Mouse (Mus musculus) c-Kit-positive CD71-negative TER-119-negative erythroid progenitor cells, embryonic 14.5 days (primary cell): ENCODE results near the gene Riok1.
A peak's percentile ranks its signal among the peaks of the same experiment; 100 is the strongest.

ENCODE experiments used
- DNase-seq: peaks from one replicate; pipeline ENCODE4 v3.0.0-alpha.2; 2013; ENCODE audit warnings: low read depth

Riok1 gene

GRCm38 (mm10) chr13:38036343-38037043, at the start of gene Riok1:
TSS of gene Riok1 (plus strand) at chr13:38036995.
- DNase-seq: peak; percentile 9

GRCm38 (mm10) chr13:37989701-37990100, 47.1 kb upstream of the Riok1 start:
- no peak for DNase-seq

GRCm38 (mm10) chr13:37992638-37993371, 44.0 kb upstream of the Riok1 start:
- DNase-seq: no peak

DNA sequence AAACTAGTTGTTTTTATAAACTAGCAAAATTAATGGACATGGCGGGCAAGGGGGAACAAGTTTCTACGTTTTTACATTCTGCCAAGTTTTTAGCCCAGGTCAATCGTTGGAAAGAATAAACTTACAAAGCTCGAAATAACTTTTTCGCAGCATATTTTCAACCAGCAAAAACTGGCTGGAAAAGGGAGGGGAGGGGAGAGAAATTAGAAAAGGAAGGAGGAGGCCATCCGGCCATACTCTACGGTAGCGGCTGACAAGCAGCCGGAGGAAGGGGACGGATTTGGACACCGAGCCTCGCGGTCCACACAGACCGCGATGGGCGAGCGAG, 43.5 kb upstream of the Riok1 start:
- no peak for DNase-seq

- peak; percentile 87 for DNase-seq
These were observed 42.9 kb upstream of the Riok1 start, which contains the start of gene Ssr1 for GRCm38 (mm10) chr13:37993704-37994404. TSS of gene Ssr1 (minus strand) at chr13:37994217.

DNA sequence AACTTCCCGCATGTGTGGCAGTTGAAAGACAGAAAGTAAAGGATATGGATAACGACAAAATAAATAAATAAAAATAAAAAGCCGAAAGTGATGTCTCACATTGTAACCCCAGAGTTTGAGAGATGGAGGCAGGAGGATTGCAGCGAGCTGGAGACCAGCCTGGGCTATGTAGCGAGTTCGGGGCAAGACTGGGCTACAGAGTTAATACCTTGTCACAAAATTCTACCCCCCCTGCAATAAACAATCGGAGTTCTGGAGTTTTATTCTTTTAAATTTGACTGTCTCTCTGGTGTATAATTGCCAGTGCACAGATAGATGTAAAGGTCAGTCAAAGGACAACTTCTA, 42.4 kb upstream of the Riok1 start:
- no peak for DNase-seq

DNA sequence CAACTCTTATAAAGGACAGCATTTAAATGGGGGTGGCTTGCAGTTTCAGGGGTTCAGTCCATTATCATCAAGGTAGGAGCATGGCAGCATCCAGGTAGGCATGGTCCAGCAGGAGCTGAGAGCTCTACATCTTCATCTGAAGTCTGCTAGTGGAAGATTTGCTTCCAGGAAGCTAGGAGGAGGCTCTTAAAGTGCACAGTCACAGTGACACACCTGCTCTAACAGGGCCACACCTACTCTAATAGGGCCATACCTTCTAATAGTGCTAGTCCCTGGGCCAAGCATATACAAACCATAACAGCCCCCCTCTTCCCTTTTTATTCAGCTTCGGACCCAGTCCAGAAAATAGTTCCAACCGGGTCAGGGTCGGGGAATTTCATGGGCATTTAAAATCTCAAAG, 37.1 kb upstream of the Riok1 start:
- no peak for DNase-seq

DNA sequence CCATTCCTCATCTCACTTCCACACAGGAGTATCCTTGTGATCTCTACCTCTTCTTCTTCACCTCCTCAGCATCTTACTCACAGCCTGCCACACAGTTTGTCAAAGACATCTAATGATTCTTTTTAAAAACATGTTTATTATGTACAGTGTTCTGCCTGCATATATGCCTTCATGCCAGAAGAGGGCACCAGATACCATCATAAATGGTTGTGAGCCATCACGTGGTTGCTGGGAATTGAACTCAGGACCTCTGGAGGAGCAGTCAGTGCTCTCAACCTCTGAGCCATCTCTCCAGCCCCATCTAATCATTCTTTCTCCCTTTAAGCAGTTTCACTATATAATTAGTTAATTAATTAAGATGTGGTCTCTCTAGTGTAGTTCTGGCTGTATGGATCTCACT, 34.3 kb upstream of the Riok1 start:
- no peak for DNase-seq

DNA sequence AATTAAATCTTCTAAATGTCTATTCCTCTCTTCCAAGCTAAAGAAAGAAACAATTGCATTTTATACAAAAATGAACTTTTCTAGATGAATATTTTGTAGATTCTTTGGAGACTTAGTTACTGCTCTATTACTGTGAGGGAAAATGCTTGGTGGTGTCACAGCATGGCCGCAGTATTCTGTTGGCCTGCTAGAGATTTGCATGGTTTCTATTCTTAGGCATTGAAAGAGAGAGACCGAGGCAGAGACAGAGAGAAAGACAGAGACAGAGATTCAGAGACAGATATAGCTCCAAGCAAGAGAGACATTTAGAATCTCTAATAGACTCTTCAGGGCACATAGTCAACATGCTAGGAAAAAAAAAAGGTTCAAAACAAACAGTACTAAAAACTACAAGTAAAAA, 28.8 kb upstream of the Riok1 start:
- no peak for DNase-seq

DNA sequence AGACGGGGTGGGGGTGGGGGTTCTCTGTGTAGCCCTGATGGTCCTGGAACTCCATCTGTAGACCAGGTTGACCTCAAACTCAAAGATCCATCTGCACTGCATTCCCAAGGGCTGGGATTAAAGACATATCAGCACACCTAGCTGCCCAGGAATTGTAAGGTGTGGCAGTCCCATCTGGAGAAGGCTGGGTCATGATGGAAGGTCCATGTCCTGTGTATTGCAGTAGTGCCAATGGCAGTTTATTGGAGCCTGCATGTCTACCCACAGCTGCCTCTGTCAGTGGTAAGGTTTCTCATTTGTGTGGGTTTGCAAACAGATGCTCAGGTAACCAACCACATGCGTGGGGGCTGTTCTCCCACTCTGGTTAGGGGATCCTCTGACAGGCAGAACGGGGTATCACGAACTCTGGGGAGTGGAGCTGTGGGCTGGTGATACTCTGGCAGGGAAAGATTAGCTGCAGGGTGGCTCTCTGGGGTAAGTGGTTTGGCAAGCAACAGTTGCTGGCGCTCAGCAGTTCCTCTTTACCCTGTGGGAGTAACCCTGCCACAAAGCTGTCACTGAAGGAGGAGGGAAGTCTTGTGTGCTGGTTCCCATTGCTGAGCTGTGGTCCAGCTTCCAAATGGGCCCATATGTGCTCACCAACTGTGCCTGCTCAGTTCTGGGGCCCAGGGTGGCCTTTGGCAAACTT, 26.9 kb upstream of the Riok1 start:
- DNase-seq: no peak

GRCm38 (mm10) chr13:38010444-38010910, 26.3 kb upstream of the Riok1 start:
- no peak for DNase-seq

DNA sequence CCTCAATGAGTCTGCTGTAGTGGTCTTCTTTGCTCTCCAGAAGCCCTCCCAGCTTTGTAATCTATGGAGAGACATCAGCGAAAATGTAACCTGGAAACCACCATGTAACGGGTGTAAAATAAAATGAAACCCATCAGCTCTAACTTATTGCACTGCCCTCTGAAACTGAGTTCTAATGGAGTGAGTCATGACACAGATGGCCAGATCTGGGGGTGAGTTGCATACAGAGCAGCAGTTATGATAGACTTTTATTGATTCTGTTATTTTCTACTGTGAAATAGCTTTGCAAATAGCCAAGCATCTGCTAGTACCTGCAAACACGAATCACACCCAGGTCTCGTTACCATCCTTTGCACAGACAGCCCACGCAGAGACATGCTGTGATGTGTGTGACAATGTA, 24.4 kb upstream of the Riok1 start:
- DNase-seq: no peak

GRCm38 (mm10) chr13:38015591-38015990, 21.2 kb upstream of the Riok1 start:
- DNase-seq: no peak

DNA sequence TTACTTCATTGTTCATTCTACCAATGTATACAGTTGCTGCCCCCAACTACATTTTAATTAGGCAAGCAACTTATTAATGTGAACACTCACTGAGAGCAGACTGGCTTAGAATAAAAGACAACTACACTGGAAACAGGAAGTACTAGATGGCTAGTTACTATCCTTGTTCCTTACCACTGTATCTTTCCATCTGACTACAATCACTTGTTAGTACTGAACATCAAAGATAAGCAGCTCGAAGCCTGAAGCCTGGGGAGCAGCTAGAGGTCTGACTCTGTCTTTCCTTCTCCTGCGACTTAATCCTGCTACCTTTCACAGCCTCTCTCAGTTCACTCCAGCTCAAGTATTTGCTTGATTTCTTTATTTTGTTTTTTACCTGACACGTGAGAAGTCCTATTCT, 18.0 kb upstream of the Riok1 start:
- DNase-seq: no peak

DNA sequence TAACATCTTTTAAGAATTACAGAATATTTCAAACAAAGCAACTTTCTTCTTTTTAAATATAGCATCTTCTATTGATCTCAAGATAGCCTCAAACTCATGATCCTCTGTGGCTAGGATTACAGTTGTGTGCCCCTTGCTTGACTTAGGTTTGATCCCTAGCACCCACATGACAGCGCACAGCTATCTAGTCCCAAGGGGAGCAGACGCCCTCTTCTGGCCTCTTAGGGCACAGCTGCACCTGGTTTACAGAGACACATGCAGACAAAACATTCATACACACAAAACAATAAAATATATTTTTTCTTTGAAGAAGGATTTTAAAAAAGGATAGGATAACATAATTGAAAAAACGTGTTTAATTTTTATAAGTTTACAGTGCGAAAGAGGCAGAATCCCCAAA, 10.9 kb upstream of the Riok1 start:
- no peak for DNase-seq

DNA sequence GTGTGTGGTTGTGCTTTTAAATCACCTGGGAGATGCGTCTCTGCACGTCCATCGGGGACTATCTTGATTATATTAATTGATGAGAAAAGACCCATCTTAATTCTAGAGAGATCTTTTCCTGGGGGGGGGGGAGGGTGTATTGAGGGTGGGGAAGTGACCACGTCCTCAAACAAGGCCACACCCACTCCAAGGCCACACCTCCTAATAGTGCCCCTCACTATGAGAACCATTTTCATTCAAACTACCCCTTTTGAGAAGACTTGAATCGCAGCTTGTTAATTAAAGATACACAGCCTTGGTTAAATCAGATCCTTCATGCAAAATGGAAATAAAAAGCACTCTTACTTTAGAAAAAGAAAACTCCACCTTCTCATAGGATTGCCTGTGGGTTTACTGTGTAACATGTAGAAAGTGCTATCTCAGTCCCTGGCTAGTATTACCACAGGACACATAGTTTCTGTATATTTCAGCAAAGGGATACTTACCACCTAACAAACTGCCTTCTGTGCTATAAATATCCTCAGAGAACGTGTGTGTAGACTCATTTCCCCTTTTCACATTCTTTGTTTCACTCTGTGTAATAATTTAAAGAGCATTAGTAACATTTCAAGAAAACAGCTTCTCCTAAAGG, 9.1 kb upstream of the Riok1 start:
- no peak for DNase-seq

GRCm38 (mm10) chr13:38028407-38028806, 8.4 kb upstream of the Riok1 start:
- no peak for DNase-seq

GRCm38 (mm10) chr13:38037044-38037687, 371 bp downstream of the Riok1 start, which contains the start of gene Cage1:
TSS of gene Cage1 (minus strand) at chr13:38037069.
- peak; percentile 98 for DNase-seq

- peak; percentile 13 for DNase-seq
These were observed 1.0 kb downstream of the Riok1 start for GRCm38 (mm10) chr13:38037811-38038210.

- DNase-seq: no peak
These were observed 13.1 kb downstream of the Riok1 start for GRCm38 (mm10) chr13:38049888-38050287.

DNA sequence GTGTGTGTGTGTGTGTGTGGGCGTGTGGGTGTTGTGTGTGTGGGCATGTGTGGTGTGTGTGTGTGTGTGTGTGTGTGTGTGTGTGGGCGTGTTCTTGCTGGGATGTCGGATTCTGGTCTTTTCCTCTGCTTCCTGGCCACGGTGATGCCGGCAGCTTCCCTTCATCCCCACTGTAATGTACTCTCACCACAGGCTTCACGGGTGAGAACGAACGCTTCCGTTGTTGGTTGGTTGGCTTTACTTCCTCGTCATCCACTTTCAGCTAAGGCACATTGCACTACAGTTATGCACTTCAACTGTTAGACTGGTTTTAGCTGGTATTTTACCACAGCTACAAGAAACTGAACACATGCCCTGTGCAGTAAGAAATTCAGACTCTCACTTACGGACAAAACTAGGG, 25.9 kb downstream of the Riok1 start:
- DNase-seq: no peak
